Mouse (Mus musculus) liver, postnatal 0 days (tissue): Measurements from ENCODE around the gene Tbc1d16.

ENCODE experiments used
- CTCF ChIP-seq: sonication (generic); IDR thresholded peaks from 2 replicates; pipeline ENCODE4 v1.5.1; 2016; ENCODE audit warnings: antibody characterized with exemption, low read depth
- EP300 ChIP-seq: IDR thresholded peaks from 2 replicates; pipeline ENCODE4 v1.6.1; 2016; ENCODE audit warnings: antibody characterized with exemption, low read depth, mild to moderate bottlenecking

- TF ChIP-seq CTCF (no peak), EP300 (no peak)
Observed at GRCm38 (mm10) chr11:119227591-119227990, 708 bp downstream of the Tbc1d16 start.
